Mouse (Mus musculus): ENCODE measurements around the gene Arhgdia.

Arhgdia gene

GRCm38 (mm10) chr11:120549986-120550809, 31.2 kb downstream of the Arhgdia start:
- DNase-seq, result no peak

GRCm38 (mm10) chr11:120549168-120549945, 32.1 kb downstream of the Arhgdia start, which contains the start of gene Mcrip1:
Gene Mcrip1, minus strand, starts transcription at chr11:120549727.
- DNase-seq, result peak; percentile 93

GRCm38 (mm10) chr11:120548786-120549167, 32.6 kb downstream of the Arhgdia start:
- no peak for DNase-seq

GRCm38 (mm10) chr11:120548214-120548613, 33.2 kb downstream of the Arhgdia start:
- no peak for DNase-seq

GRCm38 (mm10) chr11:120547469-120547868, 34.0 kb downstream of the Arhgdia start:
- DNase-seq, result no peak

GRCm38 (mm10) chr11:120545964-120546363, 35.5 kb downstream of the Arhgdia start:
- DNase-seq, result peak in 1 of 2 experiments; percentile 54

- DNase-seq, result no peak
Measured at GRCm38 (mm10) chr11:120542376-120542775, 39.0 kb downstream of the Arhgdia start.

- peak in 1 of 2 experiments; percentile 44 for DNase-seq
Measured at GRCm38 (mm10) chr11:120541907-120542306, 39.5 kb downstream of the Arhgdia start.

GRCm38 (mm10) chr11:120539285-120540014, 42.0 kb downstream of the Arhgdia start:
- DNase-seq, result peak; percentile 67 to 90

- DNase-seq, result no peak
Measured at GRCm38 (mm10) chr11:120538955-120539284, 42.5 kb downstream of the Arhgdia start.

GRCm38 (mm10) chr11:120538485-120538884, 42.9 kb downstream of the Arhgdia start:
- DNase-seq, result peak; percentile 87 to 91

- no peak for DNase-seq
Measured at GRCm38 (mm10) chr11:120535804-120536203, 45.6 kb downstream of the Arhgdia start.

- DNase-seq, result no peak
Measured at GRCm38 (mm10) chr11:120535145-120535544, 46.3 kb downstream of the Arhgdia start.

GRCm38 (mm10) chr11:120534093-120534492, 47.3 kb downstream of the Arhgdia start:
- DNase-seq, result no peak

GRCm38 (mm10) chr11:120531646-120532045, 49.8 kb downstream of the Arhgdia start:
- DNase-seq, result no peak

- no peak for DNase-seq
Measured at GRCm38 (mm10) chr11:120530085-120530964, 51.1 kb downstream of the Arhgdia start, which contains the start of gene Gcgr. Gene Gcgr, plus strand, starts transcription at chr11:120530699.

- DNase-seq, result no peak
Measured at GRCm38 (mm10) chr11:120528903-120529302, 52.5 kb downstream of the Arhgdia start.
